Mouse (Mus musculus) heart, postnatal 0 days (tissue): Measurements from ENCODE around the gene Hsf5.

Source experiments
- CTCF ChIP-seq: IDR thresholded peaks from 2 replicates; pipeline ENCODE4 v1.5.1; 2016; ENCODE audit warnings: antibody characterized with exemption, control low read depth, low read depth
- EP300 ChIP-seq: IDR thresholded peaks from 2 replicates; pipeline ENCODE4 v1.6.1; 2016; ENCODE audit warnings: antibody characterized with exemption, low read depth

- no peak for TF ChIP-seq CTCF
- no peak for TF ChIP-seq EP300
These were observed 47.0 kb downstream of the Hsf5 start for GRCm38 (mm10) chr11:87663948-87664347.
